16 mouse cellular contexts compared by ENCODE assay signal in genomic region chr16:12925931-12926330, GRCm38 (mm10).
DNase-seq lines count a peak whose midpoint lies in the region.
"Had no signal": no experiment of that assay in that cellular context is flagged by ENCODE, and none has a peak within 500 bp of the region (broad histone marks: within the 10 kb centered on the region; RNA-seq: fewer than 3 reads in every experiment).

No protein-coding gene starts in this region.

- DNase-seq in layer of hippocampus, adult 11-12 months (ENCODE audit: low spot score), result peak; percentile 37
- DNase-seq in layer of hippocampus, postnatal 25 days (ENCODE audit: extremely low spot score in 1 of 2, low spot score in 1 of 2), result no peak
- peak; percentile 19 to 35 for DNase-seq in frontal cortex, postnatal 10 days (ENCODE audit: low spot score in 2 of 2)
- peak; percentile 58 to 83 for DNase-seq in left cerebral cortex, postnatal 14 days (ENCODE audit: low spot score in 2 of 2)
- DNase-seq in right cerebral cortex, postnatal 36 days (ENCODE audit: low spot score in 2 of 2), result peak; percentile 16 to 58
- DNase-seq in embryo, embryonic 11 days, result no peak
- DNase-seq in heart, postnatal 10 days, result no peak
- no peak for DNase-seq in urinary bladder, postnatal 10 days (ENCODE audit: low spot score)
- DNase-seq: adrenal gland, postnatal 10 days; cerebellum, adult 18-20 months; cerebellum, postnatal 36 days; gastrocnemius, postnatal 25 days; kidney, postnatal 14 days; lung, adult 2 months; lung, postnatal 4 days; thymus, postnatal 36 days had no signal

- intact Hi-C loops in left cerebral cortex, postnatal 14 days (cut with DNase I), result no loop called here
- intact Hi-C loops in heart, postnatal 10 days (cut with DNase I), result no loop called here

Comparison
In these comparisons a context has a peak if more than half of its experiments do, and no peak if none do; other contexts are left out.
1. DNase-seq: peak in layer of hippocampus, adult 11-12 months (single experiment), frontal cortex, postnatal 10 days (2 of 2), left cerebral cortex, postnatal 14 days (2 of 2) and right cerebral cortex, postnatal 36 days (2 of 2); none in layer of hippocampus, postnatal 25 days (0 of 2), embryo, embryonic 11 days (single experiment), heart, postnatal 10 days (0 of 2) and urinary bladder, postnatal 10 days (single experiment).